Mouse (Mus musculus) bone marrow macrophage, adult 2 months (primary cell): ENCODE data around the gene Cilp2.

Experiments used
- CTCF ChIP-seq: IDR thresholded peaks from 2 replicates; pipeline ENCODE4 v1.5.1; 2012; ENCODE audit warnings: low read depth, mild to moderate bottlenecking, low read length, moderate library complexity
- POLR2A ChIP-seq: IDR thresholded peaks from 2 replicates; pipeline ENCODE4 v1.6.1; 2012; ENCODE audit warnings: mild to moderate bottlenecking, low read depth, low read length, borderline replicate concordance

- TF ChIP-seq CTCF (no peak), POLR2A (no peak)
Observed at GRCm38 (mm10) chr8:69837057-69837682, 50.3 kb downstream of the Cilp2 start.
